Mouse (Mus musculus) midbrain, postnatal 0 days (tissue): Measurements from ENCODE around the gene Med27. TPM values are rescaled to one million over a fixed set of nuclear protein-coding genes. Genes with fewer than 3 reads are reported as not detected.

Source experiments
- ATAC-seq: fragments of 200-750 bp; cut with Nextera tagmentation; 2 replicates; pipeline ENCODE4 v1.8.0; 2017; ENCODE audit warnings: moderate number of reproducible peaks, mild to moderate bottlenecking, moderate TSS enrichment, moderate library complexity; ENCODE audit not compliant: low FRiP score
- DNase-seq: peaks from one replicate; pipeline ENCODE4 v3.0.0-alpha.2; 2015; ENCODE audit warnings: low spot score
- H3K27ac ChIP-seq: fragments of 300-500 bp; sonication (generic); 2 replicates; pipeline ENCODE4 v1.5.1; 2014; ENCODE audit warnings: low read depth, mild to moderate bottlenecking, low read length, mixed read lengths
- H3K27me3 ChIP-seq: fragments of 300-500 bp; sonication (generic); 2 replicates; pipeline ENCODE4 v1.6.1; 2014; ENCODE audit warnings: low read length, control low read depth, mixed read lengths; ENCODE audit not compliant: insufficient read depth
- H3K36me3 ChIP-seq: fragments of 300-500 bp; sonication (generic); 2 replicates; pipeline ENCODE4 v1.6.1; 2014; ENCODE audit warnings: low read length, control low read depth, mixed read lengths; ENCODE audit not compliant: insufficient read depth
- H3K4me1 ChIP-seq: fragments of 300-500 bp; sonication (generic); 2 replicates; pipeline ENCODE4 v1.6.1; 2014; ENCODE audit warnings: mild to moderate bottlenecking, control low read depth, antibody characterized with exemption, low read length, mixed read lengths; ENCODE audit not compliant: insufficient read depth
- H3K4me2 ChIP-seq: fragments of 300-500 bp; sonication (generic); 2 replicates; pipeline ENCODE4 v1.6.1; 2014; ENCODE audit warnings: low read depth, mild to moderate bottlenecking, low read length, mixed read lengths; ENCODE audit not compliant: poor library complexity, severe bottlenecking
- H3K4me3 ChIP-seq: fragments of 300-500 bp; sonication (generic); 2 replicates; pipeline ENCODE4 v1.5.1; 2014; ENCODE audit warnings: low read depth, mild to moderate bottlenecking, low read length, moderate library complexity
- H3K9ac ChIP-seq: fragments of 300-500 bp; sonication (generic); replicated peaks from 2 replicates; pipeline ENCODE4 v1.6.1; 2014; ENCODE audit warnings: mild to moderate bottlenecking, low read length, moderate library complexity, mixed read lengths; ENCODE audit not compliant: poor library complexity, severe bottlenecking
- H3K9me3 ChIP-seq: fragments of 300-500 bp; sonication (generic); 2 replicates; pipeline ENCODE4 v1.6.1; 2016; ENCODE audit warnings: low read length, control low read depth
- CTCF ChIP-seq: IDR thresholded peaks from 2 replicates; pipeline ENCODE4 v1.5.1; 2016; ENCODE audit warnings: antibody characterized with exemption, mild to moderate bottlenecking
- WGBS: fragments of 180-500 bp; shearing (Covaris S2); extraction: QIAGEN DNeasy Blood & Tissue Kit; methylation state at CpG from one replicate; pipeline ENCODE4 v1.1.7; 2014; 5-methylcytosine and 5-hydroxymethylcytosine counted together
- polyA plus RNA-seq: library from polyadenylated mRNA; unstranded; fragments of >200 nt; fragmentation: Nextera tagmentation; extraction: Ambion mirVana; gene quantifications from 2 replicates; pipeline ENCODE4 v1.2.1, GENCODE M21; 2015
- total RNA-seq: library from RNA; depleted of rRNA; stranded (reverse); fragments of >200 nt; gene quantifications from 2 replicates; pipeline ENCODE4 v1.2.3, GENCODE M21; 2014

Med27 gene
- total and polyA plus RNA-seq, 2 experiments from 2014 or later = 58.0 to 65.0 TPM

DNA sequence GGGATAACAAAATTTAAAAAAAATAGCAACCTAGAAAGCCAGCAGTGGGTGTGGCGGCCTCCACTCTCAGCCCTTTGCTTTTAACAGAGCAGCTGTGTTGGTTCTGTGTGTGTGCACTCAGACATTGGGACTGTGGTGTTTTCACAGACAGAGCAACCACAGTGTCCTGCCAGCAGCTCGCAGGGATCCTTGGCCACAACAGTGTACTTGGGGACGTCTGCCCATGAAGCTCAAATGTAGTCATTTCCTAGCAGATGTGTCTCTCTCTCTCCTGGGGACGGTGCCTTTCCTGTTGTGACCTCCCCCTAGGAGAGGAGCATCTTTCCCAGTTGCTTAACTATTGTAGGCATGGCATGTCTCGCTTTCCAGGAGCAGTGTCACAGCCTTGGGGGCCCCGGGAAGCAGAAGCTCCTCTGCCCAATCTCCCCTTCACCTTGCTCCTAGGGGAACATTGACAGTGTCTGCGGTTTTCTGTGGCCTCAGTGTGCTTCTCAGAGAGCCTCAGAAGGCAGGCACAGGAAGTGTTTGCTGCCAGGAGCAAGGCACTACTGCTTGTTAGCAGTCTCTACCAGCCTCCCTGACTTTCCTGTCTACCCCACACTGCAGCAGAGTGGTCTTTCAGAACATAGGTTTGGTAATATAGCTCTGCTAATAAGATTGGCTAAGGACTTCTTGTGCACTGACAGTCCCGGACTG, 18.5 kb downstream of the Med27 start:
- no peak for TF ChIP-seq CTCF

DNA sequence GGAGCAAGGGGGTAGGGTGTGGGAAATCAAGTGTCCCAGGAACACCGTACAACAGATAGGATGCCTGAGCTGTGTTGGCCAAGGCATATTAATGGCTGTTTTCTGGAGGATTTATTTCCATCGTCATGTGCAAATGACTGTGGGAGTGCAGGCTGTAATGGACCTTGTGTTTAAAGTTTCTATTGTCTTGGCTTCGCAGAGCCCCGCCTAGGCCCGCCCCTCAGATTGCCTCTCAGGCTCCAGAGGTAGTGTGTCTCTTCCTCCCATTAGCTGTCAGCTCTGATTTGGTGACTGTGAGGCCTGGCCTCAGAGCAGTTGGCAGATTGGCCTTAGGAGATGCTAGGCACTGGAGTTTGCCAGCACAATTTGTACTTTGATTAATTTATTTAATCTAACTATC, 22.1 kb downstream of the Med27 start:
- ATAC-seq (no peak), DNase-seq (no peak)
- Histone ChIP-seq H3K27ac (no peak overlapping the region), H3K27me3 (no peaks in the 10 kb centered on the region), H3K36me3 (0 out of 2 replicates have a peak, but pooled peaks cover 3% of the 10 kb centered on the region), H3K9me3 (no peaks in the 10 kb centered on the region), H3K9ac (no peak overlapping the region), H3K4me3 (no peak overlapping the region), H3K4me1 (no peaks in the 10 kb centered on the region), H3K4me2 (no peak overlapping the region)
- 58% methylated on average over 5 of the region's 5 CpGs for WGBS
- no peak for TF ChIP-seq CTCF

More for the DNA sequence above, 18.5 kb downstream of the Med27 start:
- no peak overlapping the region for H3K9ac ChIP-seq
- H3K4me3 ChIP-seq = no peak overlapping the region
- no peak for DNase-seq
- no peaks in the 10 kb centered on the region for H3K4me1 ChIP-seq
- 82% methylated on average over 8 of the region's 8 CpGs for WGBS
- ATAC-seq = no peak
- 0 out of 2 replicates have a peak, but pooled peaks cover 6% of the 10 kb centered on the region for H3K36me3 ChIP-seq
- no peaks in the 10 kb centered on the region for H3K27me3 ChIP-seq
- H3K4me2 ChIP-seq = no peak overlapping the region
- no peak overlapping the region for H3K27ac ChIP-seq
- H3K9me3 ChIP-seq = no peaks in the 10 kb centered on the region

DNA sequence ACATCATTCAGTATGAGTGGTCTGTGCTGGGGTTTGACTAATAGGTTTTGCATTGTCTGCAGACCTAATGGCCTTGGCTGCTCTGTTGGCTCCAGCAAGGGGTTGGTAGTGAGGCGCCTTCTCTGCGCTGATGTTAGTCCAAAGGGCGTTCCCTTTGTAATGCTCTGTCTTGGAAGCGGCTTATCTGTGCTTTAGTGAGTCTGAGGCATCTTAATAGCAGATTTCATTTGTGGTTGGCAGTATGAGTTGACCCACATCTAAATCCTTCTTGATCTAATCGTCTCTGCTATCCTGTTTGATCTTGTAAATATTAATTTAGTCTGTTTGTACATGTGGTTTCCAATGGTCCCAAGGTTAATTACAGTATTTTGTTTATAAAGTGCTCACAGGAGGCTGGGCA, 25.6 kb downstream of the Med27 start:
- H3K27me3 ChIP-seq = no peaks in the 10 kb centered on the region
- ATAC-seq (no peak), DNase-seq (no peak)
- no peak for TF ChIP-seq CTCF
- H3K27ac ChIP-seq = no peak overlapping the region
- H3K9ac ChIP-seq = no peak overlapping the region
- no peaks in the 10 kb centered on the region for H3K9me3 ChIP-seq
- H3K4me2 ChIP-seq = no peak overlapping the region
- 66% methylated on average over 5 of the region's 5 CpGs for WGBS
- no peak overlapping the region for H3K4me3 ChIP-seq
- H3K36me3 ChIP-seq = no peaks in the 10 kb centered on the region
- H3K4me1 ChIP-seq = no peaks in the 10 kb centered on the region

DNA sequence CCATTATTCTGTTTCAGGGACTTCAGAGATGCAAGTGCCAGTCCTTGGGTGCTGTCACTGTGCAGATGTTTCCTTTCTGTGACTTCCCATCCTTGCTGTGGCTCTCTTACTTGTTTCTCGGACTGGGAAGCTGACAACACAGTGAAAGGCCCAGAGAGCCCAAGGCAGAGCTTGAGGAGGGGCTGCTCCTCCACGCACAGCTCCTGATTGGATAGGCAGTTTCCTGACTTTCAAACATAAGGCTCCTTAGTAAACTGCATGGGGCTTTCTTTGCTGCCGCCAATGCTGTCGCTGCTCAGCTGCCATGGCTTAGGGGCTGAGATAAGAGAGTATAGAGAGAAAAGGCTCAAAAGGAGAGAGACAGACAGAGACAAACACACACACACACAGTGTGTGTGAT, 35.1 kb downstream of the Med27 start:
- DNase-seq (peak; percentile 19), ATAC-seq (no peak)
- H3K27ac ChIP-seq = no peak overlapping the region
- no peaks in the 10 kb centered on the region for H3K36me3 ChIP-seq
- TF ChIP-seq CTCF = no peak
- H3K4me1 ChIP-seq = peaks cover 2% of the 10 kb centered on the region; the same call in 1 of the 2 replicates
- 15% methylated on average over 4 of the region's 4 CpGs for WGBS
- no peaks in the 10 kb centered on the region for H3K9me3 ChIP-seq
- H3K4me2 ChIP-seq = no peak overlapping the region
- H3K9ac ChIP-seq = no peak overlapping the region
- no peaks in the 10 kb centered on the region for H3K27me3 ChIP-seq
- no peak overlapping the region for H3K4me3 ChIP-seq

DNA sequence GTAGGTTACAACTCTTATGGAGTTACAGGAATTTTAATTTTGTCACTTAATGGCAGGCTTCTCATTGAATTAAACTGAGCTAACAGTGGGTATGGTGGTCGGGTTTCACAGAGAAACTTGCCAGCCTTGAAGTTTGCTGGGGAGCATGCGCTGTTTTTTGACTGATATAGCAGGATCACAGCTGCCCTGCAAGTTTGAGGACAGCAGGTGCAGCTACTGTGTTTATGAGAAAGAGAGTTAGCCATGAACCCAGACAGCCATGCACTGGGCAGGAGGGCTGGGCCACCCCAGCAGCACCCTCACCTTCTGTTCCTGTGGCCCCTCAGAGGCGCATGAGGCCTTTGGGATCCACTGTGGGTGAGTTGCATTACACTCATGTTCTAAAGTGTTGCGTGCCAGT, 36.0 kb downstream of the Med27 start:
- no peak for TF ChIP-seq CTCF
- no peak overlapping the region for H3K4me2 ChIP-seq
- H3K27ac ChIP-seq = no peak overlapping the region
- H3K36me3 ChIP-seq = no peaks in the 10 kb centered on the region
- peaks cover 2% of the 10 kb centered on the region; the same call in 1 of the 2 replicates for H3K4me1 ChIP-seq
- DNase-seq = no peak
- ATAC-seq = no peak
- no peaks in the 10 kb centered on the region for H3K9me3 ChIP-seq
- no peak overlapping the region for H3K9ac ChIP-seq
- 93% methylated on average over 4 of the region's 4 CpGs for WGBS
- no peak overlapping the region for H3K4me3 ChIP-seq
- no peaks in the 10 kb centered on the region for H3K27me3 ChIP-seq

DNA sequence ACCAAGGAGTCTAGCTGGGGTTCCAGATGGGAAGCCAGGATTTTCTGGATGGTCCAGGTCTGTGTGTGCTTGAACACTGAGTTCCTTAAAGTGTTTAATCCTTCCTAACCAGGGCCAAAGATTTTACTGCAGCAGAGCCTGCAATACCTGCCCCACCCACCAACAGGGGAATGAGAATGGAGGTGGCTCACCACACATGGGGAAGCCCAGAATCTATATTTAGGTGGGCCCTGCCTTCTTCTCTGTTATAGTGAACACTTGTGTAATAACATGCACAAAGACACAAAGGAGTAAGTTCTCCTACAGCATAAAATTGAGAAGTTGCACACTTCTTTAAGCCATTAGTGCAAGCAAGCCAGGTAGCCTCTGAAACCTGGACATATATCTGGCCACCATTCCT, 36.5 kb downstream of the Med27 start:
- no peaks in the 10 kb centered on the region for H3K36me3 ChIP-seq
- no peak overlapping the region for H3K4me2 ChIP-seq
- no peak for TF ChIP-seq CTCF
- H3K27me3 ChIP-seq = no peaks in the 10 kb centered on the region
- DNase-seq (no peak), ATAC-seq (no peak)
- no peaks in the 10 kb centered on the region for H3K9me3 ChIP-seq
- H3K9ac ChIP-seq = no peak overlapping the region
- H3K27ac ChIP-seq = no peak overlapping the region
- peaks cover 2% of the 10 kb centered on the region; the same call in 1 of the 2 replicates for H3K4me1 ChIP-seq
- H3K4me3 ChIP-seq = no peak overlapping the region
